Mouse (Mus musculus) lung, postnatal 0 days (tissue): Measurements from ENCODE around the gene Kat8. TPM values are rescaled to one million over a fixed set of nuclear protein-coding genes. Genes with fewer than 3 reads are reported as not detected.
"Not testable (repeated sequence)": the region's sequence is repeated elsewhere in the genome, so short reads cannot be mapped to it uniquely, and the experiment has no call there.

Experiments used
- ATAC-seq: fragments of 200-750 bp; cut with Nextera tagmentation; 2 replicates; pipeline ENCODE4 v1.8.0; 2017; ENCODE audit warnings: moderate library complexity
- DNase-seq: peaks from one replicate; pipeline ENCODE4 v3.0.0-alpha.2; 2016; ENCODE audit warnings: low spot score
- H3K27ac ChIP-seq: fragments of 300-500 bp; sonication (generic); 2 replicates; pipeline ENCODE4 v1.5.1; 2014; ENCODE audit warnings: antibody characterized with exemption, mild to moderate bottlenecking, low read length, mixed read lengths
- H3K27me3 ChIP-seq: fragments of 300-500 bp; sonication (generic); replicated peaks from 2 replicates; pipeline ENCODE4 v1.6.1; 2014; ENCODE audit warnings: low read length, mixed read lengths; ENCODE audit not compliant: insufficient read depth
- H3K36me3 ChIP-seq: fragments of 300-500 bp; sonication (generic); 2 replicates; pipeline ENCODE4 v1.6.1; 2014; ENCODE audit warnings: low read length, mixed read lengths; ENCODE audit not compliant: insufficient read depth
- H3K4me1 ChIP-seq: fragments of 300-500 bp; sonication (generic); 2 replicates; pipeline ENCODE4 v1.6.1; 2014; ENCODE audit warnings: antibody characterized with exemption, low read depth, low read length, mixed read lengths; ENCODE audit not compliant: insufficient read depth
- H3K4me2 ChIP-seq: fragments of 300-500 bp; sonication (generic); replicated peaks from 2 replicates; pipeline ENCODE4 v1.6.1; 2014; ENCODE audit warnings: low read depth, mild to moderate bottlenecking, low read length, moderate library complexity, mixed read lengths
- H3K4me3 ChIP-seq: fragments of 300-500 bp; sonication (generic); 2 replicates; pipeline ENCODE4 v1.5.1; 2014; ENCODE audit warnings: low read depth, low read length
- H3K9ac ChIP-seq: fragments of 300-500 bp; sonication (generic); replicated peaks from 2 replicates; pipeline ENCODE4 v1.6.1; 2014; ENCODE audit warnings: low read depth, mild to moderate bottlenecking
- H3K9me3 ChIP-seq: fragments of 300-500 bp; sonication (generic); 2 replicates; pipeline ENCODE4 v1.6.1; 2016; ENCODE audit warnings: low read length, mixed read lengths
- CTCF ChIP-seq: IDR thresholded peaks from 2 replicates; pipeline ENCODE4 v1.5.1; 2016; ENCODE audit warnings: antibody characterized with exemption, mild to moderate bottlenecking
- EP300 ChIP-seq: IDR thresholded peaks from 2 replicates; pipeline ENCODE4 v1.6.1; 2016; ENCODE audit warnings: antibody characterized with exemption, mild to moderate bottlenecking, control low read depth
- WGBS: fragments of 180-500 bp; shearing (Covaris S2); extraction: QIAGEN DNeasy Blood & Tissue Kit; methylation state at CpG from one replicate; pipeline ENCODE4 v1.1.7; 2014; 5-methylcytosine and 5-hydroxymethylcytosine counted together
- polyA plus RNA-seq: library from polyadenylated mRNA; unstranded; fragments of >200 nt; fragmentation: Nextera tagmentation; extraction: Ambion mirVana; gene quantifications from 2 replicates; pipeline ENCODE4 v1.2.1, GENCODE M21; 2015

The Kat8 gene
- polyA plus RNA-seq, 1 experiment from 2014 or later, result 21.1 TPM

GRCm38 (mm10) chr7:127894480-127894879, 17.8 kb upstream of the Kat8 start:
- peaks cover 6% of the 10 kb centered on the region; the same call in 1 of the 2 replicates for H3K4me1 ChIP-seq
- H3K4me3 ChIP-seq, result no peak overlapping the region
- peak overlapping the region; percentile 76 for H3K4me2 ChIP-seq
- WGBS, result 50% methylated on average over 5 of the region's 5 CpGs
- peak; percentile 46 for DNase-seq
- no peaks in the 10 kb centered on the region for H3K9me3 ChIP-seq
- H3K36me3 ChIP-seq, result no peaks in the 10 kb centered on the region
- no peak overlapping the region for H3K27ac ChIP-seq
- no peak for TF ChIP-seq EP300
- TF ChIP-seq CTCF, result peak; percentile 12; the same call in 1 of the 2 replicates
- 0 out of 2 replicates have a peak overlapping the region, but pooled peaks have one; percentile 48 for H3K9ac ChIP-seq
- H3K27me3 ChIP-seq, result no peaks in the 10 kb centered on the region
- no peak for ATAC-seq

DNA sequence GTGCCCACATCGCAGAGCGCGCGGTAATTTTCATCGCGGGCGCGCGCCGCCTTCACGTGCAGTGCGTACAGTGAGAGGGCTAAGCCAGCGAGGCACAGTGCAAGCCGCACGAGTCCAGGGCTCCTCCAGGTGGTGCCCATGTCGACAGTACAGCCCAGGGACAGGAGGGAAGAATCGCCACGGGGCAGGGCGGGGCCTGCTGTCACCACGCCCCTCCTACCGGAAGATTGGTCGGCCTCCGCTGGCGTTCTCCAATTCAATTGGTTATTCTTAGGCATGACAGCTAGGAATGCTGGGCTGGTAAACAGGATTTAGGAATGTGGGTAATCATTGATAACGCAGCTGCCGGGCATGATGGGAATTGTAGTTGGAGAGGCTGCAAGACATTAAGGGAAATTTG, 16.9 kb upstream of the Kat8 start, which contains the start of the genes Gm21974 and Vkorc1:
Gene Gm21974 (minus strand): TSS at position 13 of the 400 bp plus-strand sequence.
Gene Vkorc1 (minus strand): TSS at position 176 of the 400 bp plus-strand sequence.
- peak within 1 kb of the TSS; percentile 76 for H3K4me2 ChIP-seq
- H3K9me3 ChIP-seq, result no peaks in the 10 kb centered on the region
- DNase-seq (peak; percentile 99), ATAC-seq (peak; percentile 98)
- TF ChIP-seq CTCF, result peak; percentile 67
- TF ChIP-seq EP300, result no peak
- H3K4me1 ChIP-seq, result peaks cover 6% of the 10 kb centered on the region; the same call in 1 of the 2 replicates
- H3K27ac ChIP-seq, result peak within 1 kb of the TSS; percentile 79
- peak within 1 kb of the TSS; percentile 64 for H3K4me3 ChIP-seq
- WGBS, result under 1% methylated on average over 26 of the region's 26 CpGs
- H3K9ac ChIP-seq, result peak within 1 kb of the TSS; percentile 48
- no peaks in the 10 kb centered on the region for H3K27me3 ChIP-seq
- no peaks in the 10 kb centered on the region for H3K36me3 ChIP-seq

DNA sequence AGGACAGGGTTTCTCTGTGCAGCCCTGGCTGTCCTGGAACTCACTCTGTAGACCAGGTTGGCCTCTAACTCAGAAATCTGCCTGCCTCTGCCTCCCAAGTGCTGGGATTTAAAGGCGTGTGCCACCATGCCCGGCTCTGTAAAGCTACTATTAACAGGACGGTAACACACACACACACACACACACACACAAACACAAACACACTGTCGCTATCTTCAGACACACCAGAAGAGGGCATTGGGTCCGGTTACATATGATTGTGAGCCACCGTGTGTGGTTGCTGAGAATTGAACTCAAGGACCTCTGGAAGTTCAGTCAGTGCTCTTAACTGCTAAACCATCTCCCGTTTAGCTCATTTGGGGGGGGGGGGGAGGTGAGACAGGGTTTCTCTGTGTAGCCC, 16.4 kb upstream of the Kat8 start:
- not testable (repeated sequence) for ATAC-seq, H3K4me1 ChIP-seq, H3K36me3 ChIP-seq, H3K27me3 ChIP-seq, DNase-seq, H3K4me3 ChIP-seq, H3K9ac ChIP-seq, H3K27ac ChIP-seq, H3K9me3 ChIP-seq
- H3K4me2 ChIP-seq, result peak overlapping the region; percentile 76; the same call in 1 of the 2 replicates
- 65% methylated on average over 7 of the region's 7 CpGs for WGBS

- no peak overlapping the region for H3K4me3 ChIP-seq
- no peaks in the 10 kb centered on the region for H3K9me3 ChIP-seq
- H3K4me1 ChIP-seq, result peaks cover 6% of the 10 kb centered on the region; the same call in 1 of the 2 replicates
- DNase-seq (peak; percentile 61), ATAC-seq (no peak)
- H3K4me2 ChIP-seq, result no peak overlapping the region
- no peaks in the 10 kb centered on the region for H3K36me3 ChIP-seq
- H3K9ac ChIP-seq, result no peak overlapping the region
- no peak for TF ChIP-seq EP300
- TF ChIP-seq CTCF, result peak; percentile 75
- H3K27ac ChIP-seq, result no peak overlapping the region
- WGBS, result 62% methylated on average over 13 of the region's 13 CpGs
- H3K27me3 ChIP-seq, result no peaks in the 10 kb centered on the region
Observed at GRCm38 (mm10) chr7:127896384-127896783, 15.9 kb upstream of the Kat8 start.

- Histone ChIP-seq H3K4me1 (peaks cover 6% of the 10 kb centered on the region; the same call in 1 of the 2 replicates), H3K27ac (no peak overlapping the region), H3K4me3 (no peak overlapping the region), H3K36me3 (no peaks in the 10 kb centered on the region), H3K4me2 (no peak overlapping the region), H3K9me3 (no peaks in the 10 kb centered on the region), H3K9ac (no peak overlapping the region), H3K27me3 (no peaks in the 10 kb centered on the region)
- 90% methylated on average over 7 of the region's 7 CpGs for WGBS
- ATAC-seq (no peak), DNase-seq (no peak)
- TF ChIP-seq CTCF (no peak), EP300 (no peak)
Observed at GRCm38 (mm10) chr7:127897542-127897941, 14.8 kb upstream of the Kat8 start.

- 38% methylated on average over 10 of the region's 10 CpGs for WGBS
- TF ChIP-seq CTCF, result no peak
- no peak for TF ChIP-seq EP300
- H3K9me3 ChIP-seq, result no peaks in the 10 kb centered on the region
- no peak overlapping the region for H3K9ac ChIP-seq
- no peak overlapping the region for H3K4me2 ChIP-seq
- H3K27ac ChIP-seq, result no peak overlapping the region
- no peaks in the 10 kb centered on the region for H3K36me3 ChIP-seq
- H3K4me1 ChIP-seq, result peaks cover 6% of the 10 kb centered on the region; the same call in 1 of the 2 replicates
- no peaks in the 10 kb centered on the region for H3K27me3 ChIP-seq
- DNase-seq (no peak), ATAC-seq (no peak)
- no peak overlapping the region for H3K4me3 ChIP-seq
Observed at GRCm38 (mm10) chr7:127898179-127898956, 13.9 kb upstream of the Kat8 start.
